8 mouse cellular contexts compared by ENCODE assay signal in the genomic region with DNA sequence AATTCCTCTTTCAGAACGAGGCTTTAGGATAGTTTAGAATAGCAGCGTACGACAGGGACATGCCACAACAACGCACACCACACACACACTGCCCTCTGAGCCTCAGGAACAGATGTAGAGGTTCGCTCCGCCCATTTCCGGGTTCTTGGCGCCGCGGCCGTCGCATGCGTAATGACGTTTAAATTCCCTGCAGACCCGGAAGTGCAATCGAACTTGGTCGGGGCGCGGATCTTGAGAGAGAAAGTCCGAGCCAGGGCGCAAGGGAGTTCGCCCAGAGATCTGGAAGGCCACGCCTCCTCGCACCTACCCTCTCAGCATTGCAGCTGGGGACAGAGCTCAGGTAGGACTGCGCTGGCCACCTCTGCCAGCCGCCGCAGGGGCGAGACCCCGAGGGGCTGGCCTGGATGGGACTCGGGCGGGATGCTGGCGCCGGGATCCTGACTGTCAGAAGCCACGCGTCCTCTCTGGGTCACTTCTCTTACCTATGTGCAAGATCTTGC. TPM values are rescaled to one million over a fixed set of nuclear protein-coding genes. Genes with fewer than 3 reads are reported as not detected.
A peak's percentile ranks its signal among the peaks of the same experiment; 100 is the strongest.
DNase-seq lines count a peak whose midpoint lies in the region; ATAC-seq and TF ChIP-seq lines count a peak whose summit lies in the region.

No protein-coding gene starts in this region.

- 0 out of 2 replicates have a peak, but pooled peaks have one; percentile 45 for TF ChIP-seq EP300 in ES-Bruce4 (IDR thresholded peaks at IDR 0.05; ENCODE audit: insufficient read depth, low read depth, low read length)
- no peak for TF ChIP-seq EP300 in liver, postnatal 0 days (IDR thresholded peaks at IDR 0.05; ENCODE audit: low read depth)

- H3K4me1 ChIP-seq in ES-Bruce4 (ENCODE audit: control insufficient read depth, insufficient read depth, low read length) = no peaks in the 10 kb centered on the region
- peaks cover 16% of the 10 kb centered on the region for H3K4me1 ChIP-seq in forebrain, embryonic 13.5 days
- peaks cover 9% of the 10 kb centered on the region for H3K4me1 ChIP-seq in liver, postnatal 0 days (ENCODE audit: insufficient read depth)
- H3K4me1 ChIP-seq in neural tube, embryonic 14.5 days (ENCODE audit: control insufficient read depth, insufficient read depth, low read length) = peaks cover 7% of the 10 kb centered on the region; the same call in 1 of the 2 replicates

- H3K9ac ChIP-seq in ES-Bruce4 (ENCODE audit: low read depth, poor library complexity, severe bottlenecking) = peak overlapping the region; percentile 50
- peak overlapping the region; percentile 89 for H3K9ac ChIP-seq in forebrain, embryonic 13.5 days
- H3K9ac ChIP-seq in liver, postnatal 0 days (replicated peaks) = peak overlapping the region; percentile 88
- peak overlapping the region; percentile 69 for H3K9ac ChIP-seq in neural tube, embryonic 14.5 days (replicated peaks; ENCODE audit: low read depth, low read length)

- no peak overlapping the region for H3K27ac ChIP-seq in ES-Bruce4 (ENCODE audit: insufficient read depth, low read length)
- 0 out of 2 replicates have a peak overlapping the region, but pooled peaks have one; percentile 14 for H3K27ac ChIP-seq in forebrain, embryonic 13.5 days
- H3K27ac ChIP-seq in liver, postnatal 0 days (ENCODE audit: low read depth) = peak overlapping the region; percentile 66
- H3K27ac ChIP-seq in neural tube, embryonic 14.5 days (ENCODE audit: low read depth, low read length) = no peak overlapping the region

- peak overlapping the region; percentile 71 for H3K4me2 ChIP-seq in forebrain, embryonic 13.5 days
- peak overlapping the region; percentile 81 for H3K4me2 ChIP-seq in liver, postnatal 0 days (ENCODE audit: low read depth, low read length)
- H3K4me2 ChIP-seq in neural tube, embryonic 14.5 days (ENCODE audit: low read depth, low read length) = peak overlapping the region; percentile 59

- DNase-seq in heart, postnatal 10 days = peak; percentile 93 to 96
- DNase-seq in large intestine, adult 2 months (ENCODE audit: low read depth, low spot score) = peak; percentile 86
- DNase-seq in liver, postnatal 0 days = peak; percentile 94
- DNase-seq in testis, postnatal 10 days (ENCODE audit: low spot score) = peak; percentile 96

- H3K9me3 ChIP-seq in ES-Bruce4 (replicated peaks; ENCODE audit: control insufficient read depth, insufficient read depth, low read length, poor library complexity, severe bottlenecking) = no peaks in the 10 kb centered on the region
- no peaks in the 10 kb centered on the region for H3K9me3 ChIP-seq in forebrain, embryonic 13.5 days (replicated peaks)
- no peaks in the 10 kb centered on the region for H3K9me3 ChIP-seq in liver, postnatal 0 days (ENCODE audit: low read length)
- H3K9me3 ChIP-seq in neural tube, embryonic 14.5 days (ENCODE audit: control insufficient read depth, low read length) = no peaks in the 10 kb centered on the region

- TF ChIP-seq CTCF in ES-Bruce4 (IDR thresholded peaks at IDR 0.05; ENCODE audit: low read depth, low read length) = no peak
- TF ChIP-seq CTCF in liver, postnatal 0 days (IDR thresholded peaks at IDR 0.05; ENCODE audit: low read depth) = no peak

- peak; percentile 75 for TF ChIP-seq POLR2A in ES-Bruce4 (IDR thresholded peaks at IDR 0.05; ENCODE audit: insufficient read depth, low read length)

- H3K4me3 ChIP-seq in ES-Bruce4 (ENCODE audit: low read depth, low read length) = peak overlapping the region; percentile 89
- H3K4me3 ChIP-seq in forebrain, embryonic 13.5 days = peak overlapping the region; percentile 97
- H3K4me3 ChIP-seq in liver, postnatal 0 days (ENCODE audit: low read depth, low read length) = peak overlapping the region; percentile 95
- peak overlapping the region; percentile 75 for H3K4me3 ChIP-seq in neural tube, embryonic 14.5 days (ENCODE audit: low read depth, low read length)

- WGBS in forebrain, embryonic 13.5 days = under 1% methylated on average over 35 of the region's 35 CpGs
- WGBS in large intestine, adult 2 months = under 1% methylated on average over 35 of the region's 35 CpGs
- under 1% methylated on average over 35 of the region's 35 CpGs for WGBS in liver, postnatal 0 days (ENCODE audit: insufficient replicate concordance)
- WGBS in neural tube, embryonic 14.5 days = under 1% methylated on average over 35 of the region's 35 CpGs

- intact Hi-C loops in heart, postnatal 10 days (cut with DNase I) = loop anchor here (5.0 kb wide), 1 partner anchor 494 kb away; no protein-coding TSS in a partner anchor

- no peaks in the 10 kb centered on the region for H3K27me3 ChIP-seq in ES-Bruce4 (ENCODE audit: control insufficient read depth, insufficient read depth, low read length, poor library complexity, severe bottlenecking)
- H3K27me3 ChIP-seq in forebrain, embryonic 13.5 days = no peaks in the 10 kb centered on the region
- H3K27me3 ChIP-seq in liver, postnatal 0 days (ENCODE audit: insufficient read depth, low read length) = no peaks in the 10 kb centered on the region
- H3K27me3 ChIP-seq in neural tube, embryonic 14.5 days (ENCODE audit: control insufficient read depth, insufficient read depth, low read length) = no peaks in the 10 kb centered on the region

- peak; percentile 98 for ATAC-seq in cerebellum, adult (ENCODE audit: insufficient number of reproducible peaks, low FRiP score, low TSS enrichment)
- ATAC-seq in forebrain, embryonic 13.5 days = peak; percentile 99
- peak; percentile 98 for ATAC-seq in liver, postnatal 0 days
- peak; percentile 99 for ATAC-seq in neural tube, embryonic 14.5 days (ENCODE audit: low read depth)

- H3K36me3 ChIP-seq in ES-Bruce4 (ENCODE audit: control insufficient read depth, insufficient read depth, low read length, poor library complexity, severe bottlenecking) = no peaks in the 10 kb centered on the region
- no peaks in the 10 kb centered on the region for H3K36me3 ChIP-seq in forebrain, embryonic 13.5 days (ENCODE audit: poor library complexity, severe bottlenecking)
- H3K36me3 ChIP-seq in liver, postnatal 0 days (replicated peaks; ENCODE audit: insufficient read depth, low read length) = no peaks in the 10 kb centered on the region
- H3K36me3 ChIP-seq in neural tube, embryonic 14.5 days (ENCODE audit: control insufficient read depth, insufficient read depth, low read length) = no peaks in the 10 kb centered on the region

RNA-seq across cellular contexts. Expression of gene Fam172a, which starts 6.7 kb away (rescaled TPM):
- polyA plus RNA-seq in ES-Bruce4 (2011; ENCODE audit: insufficient read depth, insufficient read length, low read depth, missing spikeins) = 14.8 and 16.7 TPM in 2 replicates
- polyA plus RNA-seq in forebrain, embryonic 13.5 days (2015; fragmentation: Nextera tagmentation; extraction: Ambion mirVana) = 52.9 and 54.8 TPM in 2 replicates
- 10 to 100 TPM; 20.0 to 20.2 TPM for total RNA-seq in heart, postnatal 10 days (2021)
- polyA plus RNA-seq in large intestine, adult 2 months (2012; rRNA removed) = 2.1 and 3.0 TPM in 2 replicates
- 8.5 and 9.9 TPM in 2 replicates for polyA plus RNA-seq in liver, postnatal 0 days (2015; fragmentation: Nextera tagmentation; extraction: Ambion mirVana)
- 37.8 TPM in 2 replicates for polyA plus RNA-seq in neural tube, embryonic 14.5 days (2014; fragmentation: Nextera tagmentation; extraction: Ambion mirVana)

Comparison
In these comparisons a context has a peak if more than half of its experiments do, and no peak if none do; other contexts are left out.
1. H3K27ac ChIP-seq: peak in forebrain, embryonic 13.5 days (single experiment) and liver, postnatal 0 days (single experiment); none in ES-Bruce4 (single experiment) and neural tube, embryonic 14.5 days (single experiment).
2. Peak in every context shown above with its lines, with median percentiles within 50 percentile points of each other: H3K4me3 ChIP-seq, H3K9ac ChIP-seq, ATAC-seq, H3K4me2 ChIP-seq and DNase-seq.